ENCODE assay signal across 8 mouse cellular contexts in the genomic region with DNA sequence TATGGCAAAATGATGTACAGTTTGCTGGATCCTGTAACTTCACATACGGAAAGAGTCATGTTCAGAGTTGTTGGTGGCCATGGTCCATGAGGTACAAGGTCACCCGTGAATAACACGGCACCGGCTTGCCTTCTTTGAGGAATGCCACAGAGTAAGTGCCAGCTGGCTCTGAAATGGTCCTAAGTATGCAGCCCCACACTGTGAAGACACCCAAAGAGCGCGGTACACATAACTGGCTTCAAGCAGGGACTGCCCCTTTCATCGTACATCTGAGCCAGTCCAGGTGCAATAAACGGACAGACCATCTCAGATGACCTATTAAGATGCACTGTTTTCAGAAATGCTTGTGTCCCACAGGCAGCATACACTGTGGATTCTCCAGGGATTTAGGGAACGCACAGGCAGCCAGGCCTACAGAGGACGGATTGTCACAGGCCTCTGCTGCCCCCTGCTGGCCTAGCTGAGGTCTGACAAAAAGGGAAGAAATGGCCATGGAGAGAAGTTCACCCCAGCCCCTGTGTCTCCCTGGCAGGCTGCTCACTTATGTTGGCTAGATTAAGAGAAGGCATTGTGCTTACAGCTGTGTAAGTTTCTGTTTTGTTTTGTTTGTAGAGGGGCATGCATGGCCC.
DNase-seq lines count a peak whose midpoint lies in the region; ATAC-seq and TF ChIP-seq lines count a peak whose summit lies in the region.

No protein-coding gene starts in this region.

- H3K4me1 ChIP-seq in intestine, postnatal 0 days (replicated peaks; ENCODE audit: control insufficient read depth, insufficient read depth, low read length) = no peaks in the 10 kb centered on the region

- H3K27ac ChIP-seq in intestine, postnatal 0 days (ENCODE audit: low read depth, low read length) = no peak overlapping the region

- WGBS in intestine, postnatal 0 days = 58% methylated on average over 10 of the region's 10 CpGs

- no peaks in the 10 kb centered on the region for H3K27me3 ChIP-seq in intestine, postnatal 0 days (replicated peaks; ENCODE audit: control insufficient read depth, insufficient read depth, low read length)

- peak; percentile 97 for TF ChIP-seq CTCF in intestine, postnatal 0 days (IDR thresholded peaks at IDR 0.05; ENCODE audit: low read depth)

- H3K4me2 ChIP-seq in intestine, postnatal 0 days (replicated peaks; ENCODE audit: low read depth) = no peak overlapping the region

- ATAC-seq in intestine, postnatal 0 days = peak; percentile 51; the same call in 1 of the 2 replicates

- H3K4me3 ChIP-seq in intestine, postnatal 0 days (ENCODE audit: low read depth, low read length) = no peak overlapping the region

- DNase-seq in 3T3-L1 (ENCODE audit: low read depth, low spot score) = peak; percentile 81
- DNase-seq in adrenal gland, adult 2 months = peak; percentile 73
- DNase-seq in embryo, embryonic 11 days = peak; percentile 85
- peak; percentile 95 for DNase-seq in heart, adult 11 months
- peak; percentile 73 for DNase-seq in liver
- DNase-seq in naive thymus-derived CD4-positive, alpha-beta T cell, adult 2 months (ENCODE audit: low read depth) = peak; percentile 75
- DNase-seq in spleen, postnatal 4 days (ENCODE audit: low spot score in 2 of 2) = peak; percentile 50 to 85

- peaks cover 22% of the 10 kb centered on the region for H3K36me3 ChIP-seq in intestine, postnatal 0 days (ENCODE audit: control insufficient read depth, insufficient read depth)

- no peak overlapping the region for H3K9ac ChIP-seq in intestine, postnatal 0 days (ENCODE audit: low read depth, low read length)

- H3K9me3 ChIP-seq in intestine, postnatal 0 days (ENCODE audit: control insufficient read depth) = no peaks in the 10 kb centered on the region
